Mouse (Mus musculus) 3134 (cell line): ENCODE measurements around the gene Myo1e.

Source experiments
- DNase-seq: peaks from one replicate; pipeline ENCODE4 v3.0.0-alpha.2; 2011; ENCODE audit warnings: low spot score; ENCODE audit not compliant: insufficient read length; ENCODE audit errors: extremely low read depth

Myo1e gene

DNA sequence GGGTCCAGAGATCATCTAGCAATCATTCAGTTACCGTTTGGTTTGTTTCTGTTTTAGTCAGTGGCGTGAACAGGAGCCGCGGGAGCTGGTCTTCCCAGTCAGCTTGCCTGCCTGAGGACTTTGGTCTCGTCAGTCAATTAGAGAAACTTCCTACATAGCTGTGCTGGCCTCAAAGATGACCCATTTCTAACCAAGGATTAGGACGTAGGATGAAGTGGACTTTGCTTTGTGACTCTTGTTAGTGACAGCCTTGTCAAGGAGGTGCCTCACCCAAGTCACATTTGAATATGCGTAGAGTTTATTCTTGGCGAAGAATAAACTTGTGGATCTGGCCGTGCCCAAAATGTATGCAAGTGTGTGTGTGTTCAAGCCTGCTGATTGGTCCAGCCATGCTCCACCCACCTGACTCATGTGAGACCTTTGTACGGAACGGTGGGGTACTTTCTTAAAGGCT is 70.4 kb downstream of the Myo1e start:
- no peak for DNase-seq

DNA sequence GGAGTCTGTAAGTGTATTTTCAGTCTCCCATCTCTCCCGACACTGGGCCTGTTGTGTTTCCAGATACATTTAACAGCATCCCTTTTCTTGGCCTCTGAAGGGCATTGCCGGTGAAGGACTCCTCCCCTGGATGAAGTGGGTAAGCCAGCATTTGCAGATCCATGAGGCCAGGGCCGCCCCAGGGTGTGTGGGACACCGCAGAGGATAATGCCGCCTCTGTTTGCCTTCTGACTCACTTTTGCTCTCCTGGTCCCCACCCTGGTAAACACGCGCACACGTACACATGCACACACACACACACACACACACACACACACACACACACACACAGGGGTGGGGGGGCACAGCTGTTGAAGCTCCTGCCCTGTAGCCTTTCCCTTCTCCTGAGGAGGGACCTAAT is 74.3 kb downstream of the Myo1e start:
- no peak for DNase-seq

DNA sequence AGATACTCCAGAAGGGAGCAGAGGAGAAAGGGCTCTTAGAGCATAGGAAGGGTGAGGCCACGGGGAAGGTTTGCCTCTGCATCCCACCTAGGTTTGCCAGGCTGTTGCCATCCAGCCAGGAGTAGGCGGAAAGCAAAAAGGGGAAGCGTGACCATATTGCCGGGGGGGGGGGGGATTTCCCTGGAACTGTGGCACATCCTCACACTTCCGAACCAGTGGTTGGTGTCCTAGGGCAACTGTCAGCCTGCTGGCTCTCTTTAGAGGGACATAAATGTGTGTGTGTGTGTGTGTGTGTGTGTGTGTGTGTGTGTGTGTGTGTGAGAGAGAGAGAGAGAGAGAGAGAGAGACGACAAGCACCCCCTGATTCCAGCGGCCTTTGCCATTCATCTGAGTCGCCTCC is 75.0 kb downstream of the Myo1e start:
- no peak for DNase-seq

DNA sequence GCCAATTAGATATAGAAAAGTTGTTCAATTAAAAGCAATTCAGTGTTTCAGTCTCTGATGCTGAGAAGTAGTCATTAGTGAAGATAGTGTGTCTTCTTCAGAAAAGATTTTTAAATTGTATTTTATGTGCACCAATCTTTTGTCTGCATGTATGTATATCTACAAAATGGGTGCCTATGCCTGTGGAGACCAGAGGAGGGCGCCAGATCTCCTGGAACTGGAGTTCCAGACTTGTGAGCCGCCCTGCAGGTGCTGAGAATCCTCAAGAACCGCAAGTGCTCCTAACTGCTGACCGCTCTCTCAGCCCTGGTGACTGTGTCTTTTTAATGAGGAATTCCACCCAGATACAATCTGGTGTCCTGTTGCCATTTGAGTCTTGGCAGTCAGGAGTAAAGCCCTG is 76.0 kb downstream of the Myo1e start:
- no peak for DNase-seq

DNA sequence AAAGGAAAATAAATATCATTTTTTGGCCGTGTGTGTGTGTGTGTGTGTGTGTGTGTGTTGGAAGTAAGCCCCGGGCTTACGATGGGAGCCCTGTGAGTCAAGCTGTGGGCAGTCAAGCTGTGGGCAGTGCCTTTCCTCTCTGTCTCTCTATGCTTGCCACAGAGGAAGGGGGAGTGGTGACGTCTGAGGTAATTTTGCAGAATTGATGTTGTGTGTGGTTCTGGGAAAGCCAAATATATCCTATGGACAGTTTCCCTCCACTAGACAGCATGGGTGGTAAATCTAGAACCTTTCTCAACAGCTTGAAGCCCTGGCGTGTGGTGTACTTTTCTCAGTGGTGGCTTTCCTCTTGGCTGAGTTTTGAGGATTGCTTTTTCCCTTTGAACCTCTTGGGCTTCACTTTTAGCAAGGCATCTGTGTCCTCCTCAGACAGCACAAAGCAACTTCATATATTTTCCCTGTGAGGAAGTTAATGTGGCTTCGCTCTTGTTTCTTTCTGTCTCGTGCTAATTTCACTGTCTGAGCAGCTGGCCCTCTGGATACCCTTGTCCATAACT is 77.5 kb downstream of the Myo1e start:
- DNase-seq: no peak

DNA sequence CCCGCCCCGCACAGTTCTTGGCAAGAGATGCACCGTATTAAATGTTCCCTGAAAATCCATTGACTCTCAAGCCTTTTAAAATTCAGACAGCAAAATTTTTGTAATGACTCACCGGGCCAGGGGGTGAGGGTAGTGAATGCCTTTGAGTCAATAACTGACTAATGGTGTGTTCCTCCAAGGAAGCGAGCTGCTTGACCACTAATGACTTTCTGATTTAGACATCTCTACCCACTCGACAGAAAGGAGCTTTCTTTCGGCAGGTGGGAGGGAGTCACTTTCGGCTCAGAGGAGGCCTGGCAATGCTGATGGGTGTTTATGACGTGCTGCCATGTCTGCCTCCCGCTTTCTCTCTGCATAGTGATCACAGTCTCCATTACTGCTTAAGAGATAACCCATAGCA is 83.6 kb downstream of the Myo1e start:
- DNase-seq: peak; percentile 67

DNA sequence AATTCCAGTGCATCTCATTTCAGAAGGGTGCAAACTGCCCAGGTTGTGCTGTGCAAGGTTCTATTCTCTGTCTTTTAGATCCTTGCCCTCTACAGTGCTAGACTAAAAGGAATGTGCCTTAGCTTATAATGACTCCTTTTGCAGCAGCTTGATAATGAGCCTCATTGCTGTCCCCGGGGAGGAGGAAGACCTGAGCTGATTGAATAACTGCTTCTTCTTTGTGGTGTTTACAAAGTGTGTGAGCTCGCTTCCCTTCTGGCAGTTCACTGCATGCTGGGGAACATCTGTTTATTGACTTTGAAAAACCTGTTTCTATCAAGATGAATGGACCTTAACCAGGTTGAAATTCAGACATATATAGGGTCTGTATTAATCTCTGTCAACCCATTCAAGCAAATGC is 89.8 kb downstream of the Myo1e start:
- no peak for DNase-seq

DNA sequence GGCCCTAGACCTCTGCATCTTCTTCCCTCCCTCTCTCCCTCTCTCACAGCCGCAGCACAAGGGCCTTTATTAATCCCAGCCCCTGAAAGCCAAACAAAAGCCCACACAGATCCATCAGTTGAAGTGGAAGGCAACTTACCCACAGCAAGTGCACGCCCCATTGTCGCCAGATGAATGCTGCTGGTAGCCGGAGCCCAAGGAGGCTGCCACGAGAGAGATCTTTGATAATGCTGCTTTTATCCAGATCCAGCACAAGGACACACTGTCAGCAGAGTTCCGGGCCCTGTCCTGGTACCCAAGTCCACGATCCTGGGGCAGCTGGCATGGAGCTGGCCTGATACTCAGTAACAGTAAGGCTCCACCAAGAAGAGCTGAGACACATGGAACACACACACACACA is 91.1 kb downstream of the Myo1e start:
- DNase-seq: no peak

DNA sequence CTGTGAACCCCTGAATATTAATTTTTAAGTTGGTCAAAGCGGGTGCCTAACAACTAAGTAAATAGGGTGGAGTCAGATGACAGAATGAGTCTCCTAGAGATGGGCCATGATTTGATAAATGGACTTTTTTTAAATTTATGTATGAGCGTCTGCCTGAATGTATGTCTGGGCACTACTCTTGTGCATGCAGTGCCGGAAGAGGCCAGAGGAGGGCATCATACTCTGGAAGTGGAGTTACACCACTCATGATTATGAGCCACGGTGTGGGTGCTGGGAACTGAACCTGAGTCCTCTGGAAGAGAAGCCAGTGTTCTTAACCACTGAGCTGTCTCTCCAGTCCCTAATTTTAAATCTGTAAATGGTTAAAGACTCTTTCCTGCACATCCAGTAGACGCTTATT is 93.6 kb downstream of the Myo1e start:
- DNase-seq: no peak

DNA sequence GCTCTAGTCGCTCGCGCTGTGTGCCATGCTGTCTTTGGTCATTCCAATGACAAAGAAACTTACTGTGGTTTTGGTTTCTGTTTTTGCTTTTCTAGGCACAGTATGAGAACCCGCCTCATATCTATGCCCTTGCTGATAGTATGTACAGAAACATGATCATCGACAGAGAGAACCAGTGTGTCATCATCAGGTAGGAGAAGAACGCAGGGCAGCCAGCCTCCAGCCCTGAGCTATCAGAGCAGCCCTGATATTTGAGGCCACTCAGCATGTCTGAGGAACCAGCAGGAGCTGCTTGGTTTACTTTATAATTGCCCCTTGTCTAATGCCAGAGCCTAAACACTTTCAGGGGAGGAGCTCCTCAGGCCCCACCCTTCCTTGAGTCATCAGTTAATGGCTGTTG is 94.4 kb downstream of the Myo1e start:
- no peak for DNase-seq

DNA sequence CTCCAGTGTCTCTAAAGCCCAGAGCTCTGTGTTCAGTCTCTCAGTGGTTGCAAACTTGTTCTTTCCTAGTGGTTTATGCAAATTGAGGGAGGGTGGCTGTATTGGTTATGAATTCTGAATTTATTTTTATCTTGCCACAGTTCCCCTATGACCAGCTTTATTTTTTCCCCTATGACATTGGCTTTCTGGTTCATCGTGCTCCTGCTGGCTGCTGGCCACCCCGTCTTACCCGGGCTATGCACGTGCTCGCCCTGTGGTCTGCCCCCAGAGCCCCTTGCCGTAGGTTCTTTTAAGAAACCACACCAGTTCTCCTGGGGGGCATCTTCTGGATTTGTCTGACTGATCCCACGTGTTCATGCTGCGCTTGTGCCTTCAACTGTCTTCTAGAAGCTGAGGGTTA is 97.8 kb downstream of the Myo1e start:
- DNase-seq: no peak

DNA sequence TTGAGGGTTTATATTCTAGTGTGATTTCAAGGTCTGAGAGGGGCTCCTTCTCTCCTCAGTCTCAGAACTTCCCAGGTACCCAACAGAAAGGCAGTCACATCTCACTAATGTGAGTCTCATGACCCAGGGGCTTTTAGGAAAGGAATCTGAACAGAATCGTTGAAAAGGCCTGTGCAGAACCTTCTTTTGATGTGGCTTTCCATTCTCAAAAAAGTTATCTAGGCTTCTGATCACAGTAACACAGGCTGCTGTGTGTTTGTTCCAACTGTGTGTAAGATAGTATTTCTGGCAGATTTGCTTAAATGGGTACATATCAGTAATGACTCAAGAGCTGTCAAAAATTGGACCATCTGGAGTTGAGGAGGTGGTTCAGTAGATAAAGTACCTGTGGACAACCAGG is 102.9 kb downstream of the Myo1e start:
- no peak for DNase-seq

DNA sequence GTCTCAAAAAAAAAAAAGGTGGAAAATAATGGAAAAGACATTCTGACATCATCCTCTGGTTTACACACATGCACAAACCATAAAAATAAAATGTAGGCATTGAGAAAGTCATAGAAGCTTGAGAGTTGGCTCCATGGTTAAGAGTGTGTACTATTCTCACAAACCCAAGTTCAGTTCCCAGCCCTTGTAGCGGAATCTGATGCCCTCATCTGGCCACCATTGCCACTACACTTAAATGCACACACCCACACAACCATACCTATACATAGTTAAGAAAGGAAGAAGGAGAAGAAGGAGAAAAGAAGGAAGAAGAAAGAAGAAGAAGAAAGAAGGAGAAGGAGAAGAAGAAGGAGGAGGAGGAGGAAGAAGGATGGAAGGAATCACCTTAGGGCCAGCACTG is 106.9 kb downstream of the Myo1e start:
- no peak for DNase-seq

DNA sequence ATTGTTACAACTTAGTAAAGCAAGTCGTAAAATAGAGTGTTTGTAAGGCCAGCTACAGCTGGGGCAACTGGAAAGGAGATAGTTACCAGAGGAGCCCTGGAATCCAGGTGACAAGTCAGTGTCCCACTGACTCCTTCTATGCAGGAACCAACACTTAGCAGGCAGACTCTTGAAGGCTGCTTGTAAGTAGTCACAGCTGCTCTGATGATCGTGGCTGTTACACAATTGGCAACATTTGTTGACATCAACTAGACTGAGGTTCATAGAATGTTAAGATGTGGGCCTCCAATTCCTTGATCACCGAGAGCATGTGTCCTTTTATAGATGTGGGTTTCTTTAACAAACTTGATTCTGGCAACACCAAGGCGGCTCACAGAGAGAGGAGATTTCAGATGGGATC is 108.0 kb downstream of the Myo1e start:
- no peak for DNase-seq

DNA sequence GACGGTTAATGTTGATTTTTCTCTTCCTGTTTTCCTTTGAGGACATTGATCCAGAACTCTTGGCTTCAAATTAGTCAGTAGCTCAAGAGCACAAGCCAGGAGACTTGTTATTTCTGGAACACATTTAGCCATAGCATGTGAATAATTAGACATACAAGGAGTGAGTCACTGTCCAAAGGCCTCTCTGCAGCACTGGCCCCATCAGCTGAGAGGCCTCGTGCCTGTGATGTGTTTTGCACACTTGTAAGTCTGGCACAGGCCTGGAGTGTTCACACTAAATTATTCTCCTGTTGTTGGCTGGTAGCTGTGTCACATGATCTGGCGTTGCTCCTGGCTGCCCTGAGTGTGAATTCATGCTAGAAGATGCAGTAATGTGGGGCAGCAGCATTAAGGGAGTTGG is 111.5 kb downstream of the Myo1e start:
- DNase-seq: peak; percentile 21

DNA sequence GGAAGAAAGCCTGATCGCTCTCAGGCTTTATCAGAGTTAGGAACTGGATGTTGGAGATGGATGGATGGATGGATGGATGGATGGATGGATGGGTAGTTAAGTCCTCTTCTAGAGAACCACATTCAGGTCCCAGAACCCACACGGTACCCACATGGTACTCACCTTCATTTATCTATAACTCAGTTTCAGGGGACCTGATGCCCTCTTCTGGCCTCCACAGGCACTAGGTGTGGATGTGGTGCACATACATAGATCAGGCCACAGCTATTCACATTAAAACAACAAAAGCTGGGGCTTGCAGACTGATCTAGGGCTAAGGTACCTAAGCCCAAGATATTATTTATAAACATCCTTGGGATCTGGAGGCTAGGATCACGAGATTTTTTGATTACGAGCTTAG is 117.2 kb downstream of the Myo1e start:
- DNase-seq: no peak

DNA sequence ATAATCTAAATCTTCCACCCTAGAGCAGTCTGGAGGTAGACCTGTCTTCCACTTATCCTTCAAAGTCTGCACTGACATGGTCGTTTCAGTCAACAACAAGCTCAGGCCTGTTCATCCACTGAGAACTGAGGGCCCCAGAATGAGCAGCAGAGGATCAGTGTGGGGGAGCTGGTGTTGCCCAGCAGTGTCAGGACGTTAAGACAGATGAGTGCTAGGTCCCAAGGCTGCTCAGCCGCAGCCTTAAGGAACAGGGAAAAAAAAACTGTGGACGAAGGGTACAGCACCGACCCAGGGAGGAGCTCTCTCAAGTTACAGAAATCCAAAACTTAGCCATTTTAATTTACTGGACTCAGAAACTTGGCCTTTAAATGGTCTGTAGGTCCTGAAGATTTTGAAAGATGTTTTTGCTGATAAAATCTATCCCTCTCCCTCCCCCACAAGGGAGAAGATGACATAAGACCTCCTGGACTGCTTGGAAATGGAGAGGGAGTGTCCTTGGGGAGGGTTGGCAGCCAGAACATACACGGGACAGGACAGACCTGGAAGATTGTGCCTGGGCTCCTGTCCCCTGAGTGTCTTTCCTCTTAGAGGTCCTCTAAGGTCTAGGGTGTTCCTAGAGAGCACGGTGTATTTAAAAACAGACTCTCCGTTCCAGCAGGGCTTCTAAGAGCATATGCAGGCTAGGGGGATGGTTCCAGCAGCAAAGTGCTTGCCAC is 118.9 kb downstream of the Myo1e start:
- DNase-seq: no peak

DNA sequence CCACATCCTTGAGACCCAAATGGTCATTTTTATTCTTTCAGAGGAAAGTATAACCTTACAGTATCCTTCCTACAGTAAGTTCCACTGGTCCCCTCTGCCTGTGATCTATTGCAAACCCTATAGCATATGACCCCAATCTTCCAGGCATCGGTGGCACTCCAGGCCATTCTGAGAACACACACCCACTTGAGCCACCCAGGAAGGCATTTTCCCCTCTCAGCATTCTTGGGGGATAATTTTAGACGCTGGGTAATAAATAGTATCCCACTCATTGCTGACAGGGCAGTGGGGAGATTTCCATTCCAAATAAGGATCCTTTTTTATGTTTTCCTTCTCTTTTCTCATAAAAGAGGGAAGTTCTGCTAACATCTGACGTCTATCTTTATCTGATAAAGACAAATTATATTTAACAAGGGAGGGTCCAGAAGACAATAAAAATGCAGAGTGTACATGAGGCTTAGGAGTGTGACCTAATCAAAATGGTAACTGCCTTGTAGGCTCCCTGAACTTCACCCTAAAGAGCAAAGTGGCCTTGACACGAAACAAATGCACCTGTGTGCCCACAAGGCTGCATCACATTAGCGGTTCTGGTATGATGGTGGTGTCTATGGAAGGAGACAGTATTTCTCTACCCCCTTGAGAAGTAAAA is 121.2 kb downstream of the Myo1e start:
- DNase-seq: no peak

DNA sequence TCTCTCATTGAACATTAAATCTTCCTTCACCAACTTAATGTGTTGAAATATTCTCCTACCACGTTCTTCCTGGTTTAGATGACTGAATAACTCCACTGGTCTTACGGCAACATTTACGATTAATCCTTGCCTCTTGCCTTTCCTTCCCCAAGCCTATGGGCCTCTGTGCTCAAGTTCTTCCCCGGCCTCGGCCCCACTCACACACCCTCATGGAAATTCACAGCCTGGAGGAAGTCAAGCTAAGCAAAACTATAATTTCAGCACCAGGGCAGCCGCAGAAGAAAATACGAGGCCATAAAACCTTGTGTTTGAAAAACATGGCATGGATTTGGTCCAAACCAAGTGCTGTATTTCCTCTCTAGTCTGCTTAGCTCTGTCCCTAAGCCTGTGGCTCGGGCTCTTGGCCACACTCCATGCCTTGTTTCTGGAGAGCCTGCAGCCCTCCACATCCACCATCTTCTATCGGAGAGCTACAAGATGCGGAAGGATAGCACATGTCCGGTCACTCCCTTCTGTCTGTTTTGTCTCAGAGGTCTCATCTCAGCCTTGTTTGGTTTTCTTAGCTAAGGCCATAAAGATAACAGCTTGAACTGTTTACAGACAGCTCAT is 124.7 kb downstream of the Myo1e start:
- no peak for DNase-seq

DNA sequence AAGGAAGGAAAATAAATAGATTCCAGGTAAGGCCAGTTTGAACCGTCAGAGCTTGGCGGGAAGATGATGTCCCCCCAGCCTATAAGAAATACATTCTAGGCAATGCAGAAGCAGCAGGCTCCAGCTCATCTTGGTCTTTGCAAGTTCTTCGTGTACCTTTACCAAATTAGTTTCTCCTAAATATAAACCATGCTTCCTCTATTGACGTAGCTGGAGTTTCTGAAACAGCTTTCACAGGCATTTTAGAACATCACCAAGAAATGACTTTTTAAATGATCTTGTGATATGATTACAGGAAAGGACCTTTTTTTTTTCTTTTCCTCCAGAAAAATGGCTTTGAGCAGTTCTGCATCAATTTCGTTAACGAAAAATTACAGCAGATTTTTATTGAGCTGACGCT is 131.2 kb downstream of the Myo1e start:
- no peak for DNase-seq

DNA sequence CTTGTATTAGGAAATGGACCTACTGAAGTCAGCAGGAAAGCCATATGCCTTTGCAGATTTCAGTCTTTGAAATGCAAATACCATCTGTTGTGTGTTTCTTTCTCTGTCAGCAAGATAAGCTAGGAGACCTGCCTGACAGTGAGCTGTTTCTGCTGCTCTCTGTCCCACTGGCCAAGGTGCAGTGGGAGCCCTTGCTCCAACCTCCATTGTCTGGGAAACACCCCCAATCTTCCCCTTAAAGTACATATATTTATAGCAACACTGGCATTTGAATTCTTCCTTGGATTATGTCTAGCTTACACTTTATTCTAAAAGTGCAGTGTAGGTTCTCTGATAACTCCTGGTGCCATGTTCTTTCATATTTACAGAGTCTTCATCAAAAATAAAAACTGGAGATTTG is 131.7 kb downstream of the Myo1e start:
- no peak for DNase-seq

DNA sequence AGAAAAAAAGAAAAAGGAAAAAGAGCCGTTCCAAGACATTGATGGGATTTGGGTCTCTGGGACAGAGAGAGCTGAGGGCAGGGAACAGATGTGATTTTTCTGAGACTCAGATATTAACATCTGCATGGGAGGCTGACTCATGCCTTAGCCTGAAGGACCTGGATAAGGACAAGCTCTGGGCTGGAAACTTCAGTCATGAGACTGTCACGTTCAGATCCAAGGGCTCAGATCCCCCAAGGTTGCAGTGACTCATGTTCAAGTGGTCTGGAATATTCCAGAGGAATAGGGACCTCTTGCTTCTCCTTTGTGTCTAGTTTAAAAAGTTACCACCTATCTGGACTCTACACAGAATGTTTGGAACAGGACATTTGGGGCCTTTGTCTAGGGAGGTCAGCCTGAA is 142.1 kb downstream of the Myo1e start:
- DNase-seq: no peak
